Mouse (Mus musculus): ENCODE data around the gene Atp1a1. TPM values are rescaled to one million over a fixed set of nuclear protein-coding genes. Genes with fewer than 3 reads are reported as not detected.
A peak's percentile ranks its signal among the peaks of the same experiment; 100 is the strongest.

Atp1a1 gene
- total RNA-seq, 2 experiments from 2014 or later = 105 to 168 TPM

GRCm38 (mm10) chr3:101595866-101596630 is 8.4 kb downstream of the Atp1a1 start:
- ATAC-seq (replicated peaks; ENCODE audit: low FRiP score, low TSS enrichment, poor library complexity, severe bottlenecking) = peak; percentile 13

GRCm38 (mm10) chr3:101594982-101595381 is 9.5 kb downstream of the Atp1a1 start:
- no peak for ATAC-seq (replicated peaks; ENCODE audit: low FRiP score, low TSS enrichment, poor library complexity, severe bottlenecking)

- no peak for ATAC-seq (replicated peaks; ENCODE audit: low FRiP score, low TSS enrichment, poor library complexity, severe bottlenecking)
Measured at GRCm38 (mm10) chr3:101593266-101593651, 11.2 kb downstream of the Atp1a1 start.

DNA sequence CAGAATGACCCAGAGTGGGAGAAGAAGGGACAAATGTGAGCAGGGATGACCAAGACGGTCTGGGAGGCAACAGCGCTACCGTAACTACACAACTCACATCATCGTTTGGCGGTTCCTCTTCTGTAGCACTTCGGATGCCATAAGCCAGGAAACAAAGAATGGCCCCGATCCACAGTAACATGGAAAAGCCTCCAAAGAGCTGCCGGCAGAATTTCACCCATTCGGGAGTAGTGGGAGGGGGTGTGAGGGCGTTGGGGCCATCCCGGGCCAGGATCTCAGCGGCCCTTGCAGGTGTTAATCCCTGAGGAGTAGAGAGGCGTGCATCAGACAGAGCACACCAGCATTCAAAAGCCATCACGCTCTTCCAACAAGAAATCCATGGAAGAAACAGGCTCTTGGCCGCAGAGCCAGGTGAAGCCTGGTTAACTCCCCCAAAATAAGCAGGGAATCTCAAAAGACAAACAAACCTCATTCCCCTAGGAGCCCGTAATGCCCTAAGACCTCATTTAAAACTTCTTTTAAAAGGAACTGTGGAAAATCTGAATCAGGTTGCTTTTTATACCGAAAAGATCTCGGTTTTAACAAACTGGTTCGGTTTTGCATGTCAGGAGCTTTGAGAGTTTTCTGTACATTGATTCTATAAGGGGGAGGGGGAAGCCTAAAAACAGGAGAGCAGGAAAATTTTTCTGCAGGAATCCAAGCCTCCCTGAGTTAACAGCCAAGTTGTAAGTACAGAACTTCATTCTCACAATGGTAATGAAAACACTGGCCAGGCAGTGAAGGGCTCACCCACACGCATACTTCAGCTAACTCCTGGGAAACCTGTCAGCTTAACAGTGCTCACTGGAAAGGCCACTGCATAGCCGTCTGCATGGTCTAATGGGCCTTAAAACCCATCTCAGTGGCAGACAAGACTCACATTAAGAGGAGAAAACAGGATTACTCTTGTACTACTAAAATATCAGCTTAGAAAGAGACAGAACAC is 11.9 kb downstream of the Atp1a1 start:
- ATAC-seq (replicated peaks; ENCODE audit: low FRiP score, low TSS enrichment, poor library complexity, severe bottlenecking) = no peak

DNA sequence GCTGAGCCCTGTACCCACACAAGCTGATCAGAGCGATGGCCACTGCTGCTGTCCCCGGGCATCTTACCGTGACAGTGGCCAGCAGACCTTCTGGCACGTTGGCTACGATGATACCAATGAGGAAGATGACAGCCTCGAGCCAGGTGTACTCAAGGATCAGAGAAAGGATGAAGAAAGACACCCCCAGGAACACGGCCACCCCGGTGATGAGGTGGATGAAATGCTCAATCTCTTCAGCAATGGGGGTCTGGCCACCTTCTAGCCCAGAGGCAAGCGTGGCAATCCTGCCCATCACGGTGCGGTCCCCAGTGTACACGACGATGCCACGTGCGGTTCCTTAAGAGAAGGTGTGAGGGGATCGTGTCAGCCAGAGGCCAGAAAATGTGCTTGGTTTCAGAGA is 14.1 kb downstream of the Atp1a1 start:
- ATAC-seq (replicated peaks; ENCODE audit: low FRiP score, low TSS enrichment, poor library complexity, severe bottlenecking) = no peak

GRCm38 (mm10) chr3:101588299-101588698 is 16.2 kb downstream of the Atp1a1 start:
- no peak for ATAC-seq (replicated peaks; ENCODE audit: low FRiP score, low TSS enrichment, poor library complexity, severe bottlenecking)

- ATAC-seq (replicated peaks; ENCODE audit: low FRiP score, low TSS enrichment, poor library complexity, severe bottlenecking) = no peak
Measured at GRCm38 (mm10) chr3:101586794-101587193, 17.7 kb downstream of the Atp1a1 start.

DNA sequence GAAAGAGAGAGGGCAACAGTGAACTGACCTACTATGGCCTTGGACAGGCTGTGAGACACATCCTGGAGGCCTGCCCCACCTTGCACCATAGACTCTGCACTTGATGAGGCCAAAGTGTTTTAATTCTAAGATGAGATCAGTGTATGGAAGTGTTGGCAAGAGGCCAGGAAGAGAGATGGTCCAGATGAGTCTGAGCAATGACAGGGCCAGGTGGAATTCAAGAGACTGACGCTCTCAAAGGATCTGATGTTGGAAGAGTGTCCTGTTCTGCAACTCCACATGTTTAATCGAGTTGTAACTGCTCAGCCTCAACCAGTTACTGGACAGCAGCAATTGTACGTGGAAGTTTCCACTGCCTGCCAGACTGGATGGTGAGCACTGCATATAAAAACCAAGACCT is 26.4 kb downstream of the Atp1a1 start:
- no peak for ATAC-seq (replicated peaks; ENCODE audit: low FRiP score, low TSS enrichment, poor library complexity, severe bottlenecking)

- no peak for ATAC-seq (replicated peaks; ENCODE audit: low FRiP score, low TSS enrichment, poor library complexity, severe bottlenecking)
Measured at GRCm38 (mm10) chr3:101577361-101577760, 27.1 kb downstream of the Atp1a1 start.

DNA sequence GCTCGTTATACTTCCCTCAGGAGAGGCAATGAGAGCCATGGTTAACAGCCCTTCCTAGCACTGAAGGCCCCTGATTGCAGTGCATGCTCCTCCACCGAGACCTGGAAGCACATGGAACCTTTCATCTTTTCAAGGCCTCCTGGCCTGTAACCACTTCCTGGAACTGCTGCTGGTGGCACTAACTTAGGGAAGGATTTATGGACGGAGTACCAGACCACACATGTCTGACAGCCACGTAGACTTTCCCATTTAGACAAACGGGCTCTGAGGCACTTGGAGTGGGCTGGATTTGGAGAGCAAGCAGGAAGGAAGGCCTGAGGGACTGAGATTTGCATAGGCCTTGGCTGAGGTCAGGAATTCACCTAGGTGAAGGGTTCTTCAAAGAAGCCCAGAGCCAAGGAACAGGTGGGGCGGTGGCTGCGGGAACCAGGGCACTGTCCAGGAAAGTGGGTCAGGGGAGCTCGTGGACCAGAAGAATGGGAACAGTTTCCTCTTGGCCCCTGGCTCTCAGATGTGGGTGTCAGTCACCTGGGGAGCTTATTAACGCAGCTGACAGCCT is 28.9 kb downstream of the Atp1a1 start:
- no peak for ATAC-seq (replicated peaks; ENCODE audit: low FRiP score, low TSS enrichment, poor library complexity, severe bottlenecking)

GRCm38 (mm10) chr3:101574463-101575193 is 29.9 kb downstream of the Atp1a1 start:
- ATAC-seq (replicated peaks; ENCODE audit: low FRiP score, low TSS enrichment, poor library complexity, severe bottlenecking) = no peak

DNA sequence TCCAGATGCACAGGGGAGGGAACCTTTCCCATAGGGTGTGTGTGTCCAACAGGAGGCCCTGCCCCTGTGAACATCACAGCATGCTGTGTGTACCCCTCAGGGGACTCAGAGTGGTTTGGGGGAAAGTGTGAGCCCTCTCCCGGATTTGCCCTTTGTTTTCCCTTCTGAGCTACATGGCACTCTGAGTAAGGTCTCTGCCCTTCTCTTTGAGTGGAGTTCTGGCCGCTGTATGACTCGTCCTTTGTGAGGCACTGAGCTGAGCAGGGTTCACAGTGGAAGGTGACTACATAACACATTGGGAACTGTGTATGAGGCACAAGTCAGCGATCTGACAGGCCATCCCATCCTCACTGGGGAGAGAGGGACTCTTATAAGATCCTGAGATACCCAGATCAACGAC is 31.5 kb downstream of the Atp1a1 start:
- no peak for ATAC-seq (replicated peaks; ENCODE audit: low FRiP score, low TSS enrichment, poor library complexity, severe bottlenecking)

- no peak for ATAC-seq (replicated peaks; ENCODE audit: low FRiP score, low TSS enrichment, poor library complexity, severe bottlenecking)
Measured at GRCm38 (mm10) chr3:101572174-101572626, 32.3 kb downstream of the Atp1a1 start.

DNA sequence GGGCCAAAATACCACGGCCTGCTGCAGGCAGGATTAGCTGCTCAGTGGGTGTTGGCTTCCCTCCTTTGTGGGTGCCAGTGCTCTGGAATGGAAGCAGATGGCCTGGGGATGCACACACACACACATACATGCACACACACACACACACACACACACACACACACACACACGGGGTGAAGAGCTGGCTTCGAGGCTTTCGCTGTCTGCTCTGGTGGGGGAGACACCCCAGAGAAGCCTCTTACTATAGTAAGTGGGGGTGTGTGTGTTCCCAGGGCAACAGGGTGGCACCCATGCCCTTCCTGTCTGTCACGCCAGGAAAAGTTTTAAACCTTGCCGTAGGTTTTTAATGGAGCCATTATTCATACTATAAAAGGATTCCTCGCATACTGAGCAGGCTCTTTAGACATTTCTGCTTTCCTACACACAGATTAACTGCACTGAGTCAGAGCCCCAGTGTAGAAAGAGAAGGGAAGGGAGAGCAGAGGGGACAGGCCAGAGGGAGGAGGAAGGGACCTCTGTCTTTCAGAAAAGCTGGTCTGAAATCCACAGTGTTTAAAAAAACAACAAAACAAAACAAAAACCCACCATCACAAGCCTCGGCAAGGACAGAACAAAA is 32.9 kb downstream of the Atp1a1 start:
- ATAC-seq (replicated peaks; ENCODE audit: low FRiP score, low TSS enrichment, poor library complexity, severe bottlenecking) = no peak

DNA sequence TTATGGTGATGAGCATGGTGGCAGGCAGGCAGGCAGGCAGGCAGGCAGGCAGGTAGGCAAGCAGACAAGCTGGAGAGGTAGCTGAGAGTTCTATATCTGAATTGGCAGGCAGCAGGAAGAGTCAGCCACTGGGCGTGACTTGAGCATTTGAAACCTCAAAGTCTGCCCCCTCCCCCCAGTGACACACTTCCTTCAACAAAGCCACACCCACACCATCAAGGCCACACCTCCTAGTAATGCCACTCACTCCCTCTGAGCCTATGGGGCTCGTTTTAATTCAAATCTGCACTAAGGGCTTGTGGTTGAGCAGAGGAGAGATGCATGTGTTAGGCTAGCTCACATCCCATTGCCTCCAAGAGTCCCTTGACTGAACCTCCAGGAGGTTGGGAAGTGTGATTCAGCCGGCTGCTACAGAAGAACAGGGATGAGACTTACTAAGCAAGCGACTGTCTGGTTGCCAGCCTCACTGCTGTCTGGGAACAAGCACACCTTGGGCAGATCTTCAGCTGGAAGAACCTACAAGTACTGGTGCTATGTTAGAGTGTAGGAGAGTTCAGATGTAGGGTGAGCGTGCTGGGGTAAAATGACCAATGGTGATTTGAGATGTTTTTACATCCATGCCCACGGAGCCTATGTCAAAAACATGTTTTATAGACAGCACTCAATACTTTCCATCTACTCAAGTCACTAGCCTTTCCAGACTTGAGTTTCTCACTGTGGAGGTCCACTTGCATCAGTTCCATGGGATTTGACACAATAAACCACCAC is 33.6 kb downstream of the Atp1a1 start:
- ATAC-seq (replicated peaks; ENCODE audit: low FRiP score, low TSS enrichment, poor library complexity, severe bottlenecking) = peak; percentile 53

DNA sequence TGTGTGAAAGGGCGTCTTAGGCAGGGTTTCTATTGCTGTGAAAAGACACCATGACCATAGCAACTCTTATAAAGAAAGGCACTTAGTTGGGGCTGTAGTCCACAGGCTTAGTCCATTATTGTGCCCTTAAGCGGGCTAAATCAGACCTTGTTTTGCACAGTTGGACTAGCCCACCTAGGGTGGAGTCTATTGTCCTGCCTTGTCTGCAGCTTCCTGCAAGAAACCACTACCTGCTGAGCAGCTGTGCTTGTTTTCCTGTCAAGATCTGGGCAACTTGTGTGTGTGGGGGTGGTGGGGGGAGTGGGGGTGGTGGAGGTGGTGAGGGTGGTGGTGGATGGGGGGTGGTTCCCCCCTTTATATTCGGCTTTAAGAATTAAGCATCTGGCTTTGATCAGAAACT is 34.2 kb downstream of the Atp1a1 start:
- ATAC-seq (replicated peaks; ENCODE audit: low FRiP score, low TSS enrichment, poor library complexity, severe bottlenecking) = no peak

GRCm38 (mm10) chr3:101568627-101569026 is 35.9 kb downstream of the Atp1a1 start:
- ATAC-seq (replicated peaks; ENCODE audit: low FRiP score, low TSS enrichment, poor library complexity, severe bottlenecking) = no peak

GRCm38 (mm10) chr3:101564011-101564410 is 40.5 kb downstream of the Atp1a1 start:
- no peak for ATAC-seq (replicated peaks; ENCODE audit: low FRiP score, low TSS enrichment, poor library complexity, severe bottlenecking)

Measured in megakaryocyte-erythroid progenitor cell, adult 5-6 weeks (primary cell).